Mouse (Mus musculus) midbrain, embryonic 12.5 days (tissue): ENCODE data around the gene Atp8b4. TPM values are rescaled to one million over a fixed set of nuclear protein-coding genes. Genes with fewer than 3 reads are reported as not detected.
"Not testable (repeated sequence)": the region's sequence is repeated elsewhere in the genome, so short reads cannot be mapped to it uniquely, and the experiment has no call there.

Experiments used
- ATAC-seq: fragments of 200-750 bp; cut with Nextera tagmentation; 2 replicates; pipeline ENCODE4 v1.8.0; 2017; ENCODE audit warnings: low read depth, moderate TSS enrichment, moderate library complexity; ENCODE audit not compliant: low FRiP score
- H3K27ac ChIP-seq: fragments of 300-500 bp; sonication (generic); replicated peaks from 2 replicates; pipeline ENCODE4 v1.5.1; 2016; ENCODE audit warnings: mild to moderate bottlenecking
- H3K27me3 ChIP-seq: fragments of 300-500 bp; sonication (generic); 2 replicates; pipeline ENCODE4 v1.6.1; 2016; ENCODE audit warnings: mild to moderate bottlenecking
- H3K36me3 ChIP-seq: fragments of 300-500 bp; sonication (generic); 2 replicates; pipeline ENCODE4 v1.6.1; 2016
- H3K4me1 ChIP-seq: fragments of 300-500 bp; sonication (generic); 2 replicates; pipeline ENCODE4 v1.6.1; 2016
- H3K4me2 ChIP-seq: fragments of 300-500 bp; sonication (generic); replicated peaks from 2 replicates; pipeline ENCODE4 v1.6.1; 2016; ENCODE audit warnings: mild to moderate bottlenecking, moderate library complexity
- H3K4me3 ChIP-seq: fragments of 300-500 bp; sonication (generic); 2 replicates; pipeline ENCODE4 v1.5.1; 2016; ENCODE audit warnings: mild to moderate bottlenecking
- H3K9ac ChIP-seq: fragments of 300-500 bp; sonication (generic); replicated peaks from 2 replicates; pipeline ENCODE4 v1.6.1; 2016; ENCODE audit warnings: mild to moderate bottlenecking, moderate library complexity
- H3K9me3 ChIP-seq: fragments of 300-500 bp; sonication (generic); 2 replicates; pipeline ENCODE4 v1.6.1; 2016; ENCODE audit warnings: mild to moderate bottlenecking
- WGBS: fragments of 180-500 bp; shearing (Covaris S2); methylation state at CpG from one replicate; pipeline ENCODE4 v1.1.7; 2016; 5-methylcytosine and 5-hydroxymethylcytosine counted together
- polyA plus RNA-seq: library from polyadenylated mRNA; unstranded; fragments of >200 nt; fragmentation: Nextera tagmentation; extraction: Ambion mirVana; gene quantifications from 2 replicates; pipeline ENCODE4 v1.2.1, GENCODE M21; 2016

Gene Atp8b4
- 0.09 TPM in 1 of 2 replicates, not detected in the other for polyA plus RNA-seq

- Histone ChIP-seq H3K27ac (no peak within 1 kb of the TSS), H3K4me3 (no peak within 1 kb of the TSS), H3K9ac (no peak within 1 kb of the TSS), H3K4me1 (no peaks in the 10 kb centered on the region), H3K4me2 (no peak within 1 kb of the TSS), H3K36me3 (no peaks in the 10 kb centered on the region), H3K27me3 (no peaks in the 10 kb centered on the region), H3K9me3 (no peaks in the 10 kb centered on the region)
- no peak for ATAC-seq
- 86% methylated on average over 6 of the region's 6 CpGs for WGBS
Observed at GRCm38 (mm10) chr2:126500521-126500920, at the start of gene Atp8b4. TSS of gene Atp8b4 (minus strand) at chr2:126500674.

GRCm38 (mm10) chr2:126549681-126550080 lies 49.2 kb upstream of the Atp8b4 start:
- no peak overlapping the region for H3K9ac ChIP-seq
- peaks cover 38% of the 10 kb centered on the region for H3K27me3 ChIP-seq
- H3K9me3 ChIP-seq: no peaks in the 10 kb centered on the region
- H3K4me3 ChIP-seq: no peak overlapping the region
- H3K4me1 ChIP-seq: peaks cover 16% of the 10 kb centered on the region
- H3K36me3 ChIP-seq: no peaks in the 10 kb centered on the region
- no peak overlapping the region for H3K27ac ChIP-seq
- 92% methylated on average over 7 of the region's 7 CpGs for WGBS
- H3K4me2 ChIP-seq: no peak overlapping the region
- ATAC-seq: no peak

GRCm38 (mm10) chr2:126546392-126546791 lies 45.9 kb upstream of the Atp8b4 start:
- no peaks in the 10 kb centered on the region for H3K4me1 ChIP-seq
- no peak overlapping the region for H3K9ac ChIP-seq
- H3K4me2 ChIP-seq: no peak overlapping the region
- no peak overlapping the region for H3K27ac ChIP-seq
- no peak for ATAC-seq
- no peak overlapping the region for H3K4me3 ChIP-seq
- 94% methylated on average over 3 of the region's 3 CpGs for WGBS
- H3K36me3 ChIP-seq: no peaks in the 10 kb centered on the region
- peaks cover 7% of the 10 kb centered on the region for H3K27me3 ChIP-seq
- no peaks in the 10 kb centered on the region for H3K9me3 ChIP-seq

GRCm38 (mm10) chr2:126545297-126545696 lies 44.8 kb upstream of the Atp8b4 start:
- ATAC-seq: no peak
- Histone ChIP-seq H3K27ac (no peak overlapping the region), H3K36me3 (no peaks in the 10 kb centered on the region), H3K4me3 (no peak overlapping the region), H3K4me2 (no peak overlapping the region), H3K9ac (no peak overlapping the region), H3K9me3 (no peaks in the 10 kb centered on the region), H3K4me1 (no peaks in the 10 kb centered on the region), H3K27me3 (no peaks in the 10 kb centered on the region)
- 68% methylated on average over 5 of the region's 5 CpGs for WGBS

- H3K9ac ChIP-seq: no peak overlapping the region
- 90% methylated on average over 5 of the region's 5 CpGs for WGBS
- no peaks in the 10 kb centered on the region for H3K27me3 ChIP-seq
- ATAC-seq: no peak
- no peak overlapping the region for H3K27ac ChIP-seq
- H3K4me3 ChIP-seq: no peak overlapping the region
- no peaks in the 10 kb centered on the region for H3K9me3 ChIP-seq
- H3K36me3 ChIP-seq: no peaks in the 10 kb centered on the region
- no peak overlapping the region for H3K4me2 ChIP-seq
- H3K4me1 ChIP-seq: no peaks in the 10 kb centered on the region
Observed at GRCm38 (mm10) chr2:126542211-126542610, 41.7 kb upstream of the Atp8b4 start.

- Histone ChIP-seq H3K4me2 (no peak overlapping the region), H3K4me3 (no peak overlapping the region), H3K9ac (no peak overlapping the region), H3K9me3 (no peaks in the 10 kb centered on the region), H3K27ac (no peak overlapping the region), H3K36me3 (no peaks in the 10 kb centered on the region), H3K27me3 (no peaks in the 10 kb centered on the region), H3K4me1 (no peaks in the 10 kb centered on the region)
- ATAC-seq: no peak
- 79% methylated on average over 6 of the region's 6 CpGs for WGBS
Observed at GRCm38 (mm10) chr2:126540390-126540925, 40.0 kb upstream of the Atp8b4 start.

GRCm38 (mm10) chr2:126537654-126538053 lies 37.2 kb upstream of the Atp8b4 start:
- H3K4me1 ChIP-seq: no peaks in the 10 kb centered on the region
- no peak for ATAC-seq
- no peak overlapping the region for H3K27ac ChIP-seq
- H3K36me3 ChIP-seq: no peaks in the 10 kb centered on the region
- H3K4me2 ChIP-seq: no peak overlapping the region
- no peaks in the 10 kb centered on the region for H3K27me3 ChIP-seq
- no peak overlapping the region for H3K9ac ChIP-seq
- no peaks in the 10 kb centered on the region for H3K9me3 ChIP-seq
- H3K4me3 ChIP-seq: no peak overlapping the region

- no peaks in the 10 kb centered on the region for H3K36me3 ChIP-seq
- H3K27ac ChIP-seq: no peak overlapping the region
- H3K9me3 ChIP-seq: no peaks in the 10 kb centered on the region
- no peak overlapping the region for H3K4me2 ChIP-seq
- H3K4me1 ChIP-seq: no peaks in the 10 kb centered on the region
- no peak overlapping the region for H3K4me3 ChIP-seq
- no peaks in the 10 kb centered on the region for H3K27me3 ChIP-seq
- H3K9ac ChIP-seq: no peak overlapping the region
- ATAC-seq: no peak
- WGBS: 77% methylated on average over 3 of the region's 3 CpGs
Observed at GRCm38 (mm10) chr2:126530581-126530980, 30.1 kb upstream of the Atp8b4 start.

GRCm38 (mm10) chr2:126527461-126527860 lies 27.0 kb upstream of the Atp8b4 start:
- Histone ChIP-seq H3K4me3 (no peak overlapping the region), H3K4me1 (no peaks in the 10 kb centered on the region), H3K9ac (no peak overlapping the region), H3K27ac (no peak overlapping the region), H3K9me3 (no peaks in the 10 kb centered on the region), H3K27me3 (no peaks in the 10 kb centered on the region), H3K36me3 (no peaks in the 10 kb centered on the region), H3K4me2 (no peak overlapping the region)
- 93% methylated on average over 8 of the region's 8 CpGs for WGBS
- ATAC-seq: no peak

- no peaks in the 10 kb centered on the region for H3K4me1 ChIP-seq
- H3K27ac ChIP-seq: no peak overlapping the region
- 91% methylated on average over 2 of the region's 2 CpGs for WGBS
- no peaks in the 10 kb centered on the region for H3K9me3 ChIP-seq
- H3K36me3 ChIP-seq: no peaks in the 10 kb centered on the region
- no peak overlapping the region for H3K4me3 ChIP-seq
- H3K4me2 ChIP-seq: no peak overlapping the region
- H3K27me3 ChIP-seq: no peaks in the 10 kb centered on the region
- ATAC-seq: no peak
- no peak overlapping the region for H3K9ac ChIP-seq
Observed at GRCm38 (mm10) chr2:126524271-126524670, 23.8 kb upstream of the Atp8b4 start.

- 65% methylated on average over 5 of the region's 5 CpGs for WGBS
- H3K27me3 ChIP-seq, H3K9me3 ChIP-seq, H3K4me1 ChIP-seq, H3K36me3 ChIP-seq, H3K4me3 ChIP-seq, ATAC-seq, H3K9ac ChIP-seq, H3K4me2 ChIP-seq, H3K27ac ChIP-seq: not testable (repeated sequence)
Observed at GRCm38 (mm10) chr2:126523101-126523745, 22.7 kb upstream of the Atp8b4 start.

GRCm38 (mm10) chr2:126522056-126522455 lies 21.6 kb upstream of the Atp8b4 start:
- 74% methylated on average over 8 of the region's 8 CpGs for WGBS
- no peak overlapping the region for H3K9ac ChIP-seq
- H3K36me3 ChIP-seq: no peaks in the 10 kb centered on the region
- no peak overlapping the region for H3K27ac ChIP-seq
- H3K27me3 ChIP-seq: no peaks in the 10 kb centered on the region
- H3K9me3 ChIP-seq: no peaks in the 10 kb centered on the region
- ATAC-seq: no peak
- no peak overlapping the region for H3K4me2 ChIP-seq
- H3K4me3 ChIP-seq: no peak overlapping the region
- no peaks in the 10 kb centered on the region for H3K4me1 ChIP-seq

- no peaks in the 10 kb centered on the region for H3K27me3 ChIP-seq
- no peaks in the 10 kb centered on the region for H3K4me1 ChIP-seq
- H3K4me2 ChIP-seq: no peak overlapping the region
- ATAC-seq: no peak
- H3K27ac ChIP-seq: no peak overlapping the region
- WGBS: 81% methylated on average over 10 of the region's 10 CpGs
- H3K9me3 ChIP-seq: no peaks in the 10 kb centered on the region
- no peak overlapping the region for H3K4me3 ChIP-seq
- H3K9ac ChIP-seq: no peak overlapping the region
- no peaks in the 10 kb centered on the region for H3K36me3 ChIP-seq
Observed at GRCm38 (mm10) chr2:126521471-126521870, 21.0 kb upstream of the Atp8b4 start.
